Mouse (Mus musculus): ENCODE data around the gene Ephb1.

DNA sequence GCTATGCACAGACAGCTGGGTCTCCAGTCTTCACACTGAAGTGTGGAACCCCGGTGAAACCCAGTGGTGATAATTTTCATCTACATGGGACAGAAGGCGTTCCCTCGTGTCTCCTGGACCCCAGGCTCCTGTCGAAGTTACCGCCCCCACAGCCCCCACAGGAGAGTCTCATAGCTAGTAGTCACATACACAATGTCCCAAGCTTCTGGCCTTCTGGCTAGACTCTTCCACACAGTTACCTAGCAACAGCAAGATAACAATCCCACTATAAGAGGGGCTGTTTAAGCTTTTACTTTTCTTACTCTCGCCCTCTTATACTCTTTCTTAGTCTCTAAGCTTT, 81.1 kb downstream of the Ephb1 start:
- TF ChIP-seq POLR2A (IDR thresholded peaks at IDR 0.05; ENCODE audit: extremely low read depth, insufficient read depth, low read length) = no peak
- TF ChIP-seq CTCF (IDR thresholded peaks at IDR 0.05; ENCODE audit: low read depth, low read length) = no peak
